In genomic region chr17:88508846-88509508, GRCm38 (mm10) we compare ENCODE assay signal across 8 mouse cellular contexts. TPM values are rescaled to one million over a fixed set of nuclear protein-coding genes. Genes with fewer than 3 reads are reported as not detected.
DNase-seq lines count a peak whose midpoint lies in the region; ATAC-seq lines count a peak whose summit lies in the region.

No protein-coding gene starts in this region.

- peaks cover 26% of the 10 kb centered on the region for H3K4me1 ChIP-seq in hindbrain, embryonic 10.5 days (replicated peaks)
- H3K4me1 ChIP-seq in hindbrain, embryonic 11.5 days (replicated peaks; ENCODE audit: control insufficient read depth, insufficient read depth, low read length): no peaks in the 10 kb centered on the region; the same call in 1 of the 2 replicates
- H3K4me1 ChIP-seq in heart, embryonic 14.5 days (ENCODE audit: control insufficient read depth in 2 of 2, insufficient read depth in 2 of 2, low read length in 2 of 2): peaks cover 5 to 8% of the 10 kb centered on the region in 2 experiments; a peak in 3 of 4 replicates
- peaks cover 21% of the 10 kb centered on the region for H3K4me1 ChIP-seq in megakaryocyte, embryonic 14.5 days

- no peak for DNase-seq in hindbrain, embryonic 10.5 days (ENCODE audit: low spot score)
- DNase-seq in hindbrain, embryonic 11.5 days (ENCODE audit: low spot score): no peak
- peak; percentile 49 for DNase-seq in MN1 (ENCODE audit: low spot score)
- peak; percentile 80 to 84 for DNase-seq in cerebellum, postnatal 14 days
- peak; percentile 20 to 58 for DNase-seq in kidney, postnatal 36 days
- DNase-seq in thymus, postnatal 25 days: peak; percentile 32

- no peak overlapping the region for H3K4me2 ChIP-seq in hindbrain, embryonic 11.5 days (replicated peaks; ENCODE audit: low read depth, low read length)
- H3K4me2 ChIP-seq in heart, embryonic 14.5 days (ENCODE audit: low read length): peak overlapping the region; percentile 62

- no peak overlapping the region for H3K4me3 ChIP-seq in hindbrain, embryonic 10.5 days
- H3K4me3 ChIP-seq in hindbrain, embryonic 11.5 days (ENCODE audit: low read depth, low read length): no peak overlapping the region
- H3K4me3 ChIP-seq in heart, embryonic 14.5 days (ENCODE audit: control insufficient read depth in 1 of 2, insufficient read depth in 1 of 2, low read depth in 1 of 2, low read length in 2 of 2): peak overlapping the region; percentile 17 to 26; a peak in 3 of 4 replicates
- peak overlapping the region; percentile 83 for H3K4me3 ChIP-seq in megakaryocyte, embryonic 14.5 days (replicated peaks)

- H3K9ac ChIP-seq in hindbrain, embryonic 11.5 days (ENCODE audit: low read depth, low read length): no peak overlapping the region
- H3K9ac ChIP-seq in heart, embryonic 14.5 days (ENCODE audit: low read length): peak overlapping the region; percentile 58

- WGBS in hindbrain, embryonic 10.5 days: 37% methylated on average over 12 of the region's 12 CpGs
- 37% methylated on average over 12 of the region's 12 CpGs for WGBS in hindbrain, embryonic 11.5 days
- 17% methylated on average over 12 of the region's 12 CpGs for WGBS in heart, embryonic 14.5 days

- no peaks in the 10 kb centered on the region for H3K9me3 ChIP-seq in hindbrain, embryonic 10.5 days
- H3K9me3 ChIP-seq in hindbrain, embryonic 11.5 days (ENCODE audit: control insufficient read depth, low read length): no peaks in the 10 kb centered on the region
- H3K9me3 ChIP-seq in heart, embryonic 14.5 days (ENCODE audit: control insufficient read depth, low read length): no peaks in the 10 kb centered on the region
- peaks cover 7% of the 10 kb centered on the region; the same call in 1 of the 2 replicates for H3K9me3 ChIP-seq in megakaryocyte, embryonic 14.5 days

- no peaks in the 10 kb centered on the region for H3K36me3 ChIP-seq in hindbrain, embryonic 10.5 days
- H3K36me3 ChIP-seq in hindbrain, embryonic 11.5 days (ENCODE audit: control insufficient read depth, insufficient read depth, low read length): no peaks in the 10 kb centered on the region
- no peaks in the 10 kb centered on the region for H3K36me3 ChIP-seq in heart, embryonic 14.5 days (ENCODE audit: control insufficient read depth, insufficient read depth, low read length)
- no peaks in the 10 kb centered on the region for H3K36me3 ChIP-seq in megakaryocyte, embryonic 14.5 days (replicated peaks; ENCODE audit: low read length)

- 0 out of 2 replicates have a peak, but pooled peaks cover 4% of the 10 kb centered on the region for H3K27me3 ChIP-seq in hindbrain, embryonic 10.5 days (ENCODE audit: insufficient read depth, poor library complexity, severe bottlenecking)
- H3K27me3 ChIP-seq in hindbrain, embryonic 11.5 days (ENCODE audit: control insufficient read depth, insufficient read depth, low read length): no peaks in the 10 kb centered on the region
- no peaks in the 10 kb centered on the region for H3K27me3 ChIP-seq in heart, embryonic 14.5 days (ENCODE audit: control insufficient read depth, insufficient read depth, low read length)
- H3K27me3 ChIP-seq in megakaryocyte, embryonic 14.5 days (replicated peaks): peaks cover 6% of the 10 kb centered on the region

- no peak for ATAC-seq in hindbrain, embryonic 11.5 days (ENCODE audit: low FRiP score)
- ATAC-seq in heart, embryonic 14.5 days (ENCODE audit: insufficient number of reproducible peaks, insufficient read depth, low FRiP score, low read depth): no peak; the same call in 1 of the 2 replicates

- peak overlapping the region; percentile 50; the same call in 1 of the 2 replicates for H3K27ac ChIP-seq in hindbrain, embryonic 10.5 days
- H3K27ac ChIP-seq in hindbrain, embryonic 11.5 days (ENCODE audit: low read depth, low read length): no peak overlapping the region
- H3K27ac ChIP-seq in heart, embryonic 14.5 days (replicated peaks in 1 of 2; ENCODE audit: control insufficient read depth in 1 of 2, insufficient read depth in 1 of 2, low read depth in 2 of 2, low read length in 2 of 2): no peak overlapping the region

RNA-seq across cellular contexts. Expression of gene Ppp1r21, which starts 20.9 kb away (rescaled TPM):
- 18.3 and 18.9 TPM in 2 replicates for polyA plus RNA-seq in hindbrain, embryonic 10.5 days (2016; fragmentation: Nextera tagmentation; extraction: Ambion mirVana)
- polyA plus RNA-seq in hindbrain, embryonic 11.5 days (2014; fragmentation: Nextera tagmentation; extraction: Ambion mirVana): 25.4 and 28.6 TPM in 2 replicates
- 13.3 and 17.0 TPM in 2 replicates for polyA plus RNA-seq in heart, embryonic 14.5 days (2014; fragmentation: Nextera tagmentation; extraction: Ambion mirVana)
- polyA plus RNA-seq in megakaryocyte, embryonic 14.5 days (2012; ENCODE audit: insufficient read depth, low replicate concordance): 4.6 TPM in 1 of 2 replicates, not detected in the other

Comparison
In these comparisons a context has a peak if more than half of its experiments do, and no peak if none do; other contexts are left out.
1. DNase-seq: peak in MN1 (single experiment), cerebellum, postnatal 14 days (2 of 2), kidney, postnatal 36 days (2 of 2) and thymus, postnatal 25 days (single experiment); none in hindbrain, embryonic 10.5 days (single experiment) and hindbrain, embryonic 11.5 days (single experiment).
2. H3K4me3 ChIP-seq: peak in heart, embryonic 14.5 days (2 of 2) and megakaryocyte, embryonic 14.5 days (single experiment); none in hindbrain, embryonic 10.5 days (single experiment) and hindbrain, embryonic 11.5 days (single experiment).